Mouse (Mus musculus) cerebellum, postnatal 36 days (tissue): ENCODE data around the gene Mtf1.

ENCODE experiments used
- DNase-seq, 2 experiments: peaks; one replicate each; pipeline ENCODE4 v3.0.0; 2021 to 2022; ENCODE audit warnings: mixed read lengths in 2 of 2

Mtf1 gene

GRCm38 (mm10) chr4:124856294-124856693 lies 54.4 kb downstream of the Mtf1 start:
- DNase-seq = no peak

- DNase-seq = no peak
Observed at GRCm38 (mm10) chr4:124858370-124858769, 56.5 kb downstream of the Mtf1 start.

GRCm38 (mm10) chr4:124860446-124860845 lies 58.5 kb downstream of the Mtf1 start:
- DNase-seq = no peak

GRCm38 (mm10) chr4:124861283-124862188 lies 59.6 kb downstream of the Mtf1 start, which contains the start of gene Maneal:
Gene Maneal (minus strand): TSS chr4:124862171.
- DNase-seq = peak; percentile 31 to 34

- DNase-seq = no peak
Observed at GRCm38 (mm10) chr4:124872719-124873118, 70.8 kb downstream of the Mtf1 start.

GRCm38 (mm10) chr4:124880599-124880998 lies 78.7 kb downstream of the Mtf1 start, which contains the start of gene Epha10:
Gene Epha10 (plus strand): TSS chr4:124880899.
- no peak for DNase-seq

- DNase-seq = peak; percentile 57 to 69
Observed at GRCm38 (mm10) chr4:124881341-124881908, 79.5 kb downstream of the Mtf1 start.

- DNase-seq = peak in 1 of 2 experiments; percentile 16
Observed at GRCm38 (mm10) chr4:124882151-124882729, 80.3 kb downstream of the Mtf1 start.

- no peak for DNase-seq
Observed at GRCm38 (mm10) chr4:124888702-124889101, 86.8 kb downstream of the Mtf1 start.

- no peak for DNase-seq
Observed at GRCm38 (mm10) chr4:124889935-124890334, 88.0 kb downstream of the Mtf1 start.

GRCm38 (mm10) chr4:124890831-124891230 lies 88.9 kb downstream of the Mtf1 start:
- no peak for DNase-seq

GRCm38 (mm10) chr4:124893769-124894168 lies 91.9 kb downstream of the Mtf1 start:
- no peak for DNase-seq

GRCm38 (mm10) chr4:124894508-124895428 lies 92.9 kb downstream of the Mtf1 start:
- peak; percentile 75 to 82 for DNase-seq

- no peak for DNase-seq
Observed at GRCm38 (mm10) chr4:124898428-124898827, 96.5 kb downstream of the Mtf1 start.
